Mouse (Mus musculus) embryonic stem cell, embryonic (primary cell): ENCODE measurements around the gene Ccdc146.

Source experiments
- CTCF ChIA-PET, 4 experiments: fragments of 300-600 bp in 2 of 4; fragments of 350-600 bp in 2 of 4; sonication (Branson Sonifier 250); formaldehyde crosslinking; loops; one replicate each; lab custom pipeline; 2022; ENCODE audit warnings: inconsistent platforms in 2 of 4; lab: Charles Lee
- POLR2A ChIA-PET, 4 experiments: fragments of 300-600 bp in 2 of 4; fragments of 350-600 bp in 2 of 4; sonication (Branson Sonifier 250); formaldehyde crosslinking; loops; one replicate each; lab custom pipeline; 2022; ENCODE audit warnings: antibody characterized with exemption in 4 of 4, inconsistent platforms in 1 of 4; lab: Charles Lee

Ccdc146 gene

GRCm38 (mm10) chr5:21424614-21425602 is at the start of gene Ccdc146, which contains the start of gene Fam185a:
TSS of gene Ccdc146 (minus strand) at chr5:21424677.
TSS of gene Fam185a (plus strand) at chr5:21424958.
- CTCF ChIA-PET, result interaction anchor here in 1 of 4 experiments (0.7 kb wide), 1 partner anchor 17 kb away, joined by 3 read pairs; no protein-coding TSS in a partner anchor
- POLR2A ChIA-PET, result interaction anchor here in 2 of 4 experiments (0.5 to 1.4 kb wide), 4 partner anchors 59 to 408 kb away, joined by 3 to 4 read pairs (median 3); partner anchors contain the start of gene Napepld (in 1 of the 2)

- CTCF ChIA-PET, result no interaction called here
- POLR2A ChIA-PET, result interaction anchor here in 1 of 4 experiments (1.6 kb wide), 1 partner anchor 9 kb away, joined by 3 read pairs; no protein-coding TSS in a partner anchor
Measured at GRCm38 (mm10) chr5:21468100-21468499, 43.6 kb upstream of the Ccdc146 start.

- CTCF ChIA-PET, result no interaction called here
Measured at GRCm38 (mm10) chr5:21467387-21467786, 42.9 kb upstream of the Ccdc146 start.

GRCm38 (mm10) chr5:21440833-21441530 is 16.5 kb upstream of the Ccdc146 start:
- ChIA-PET POLR2A (no interaction called here), CTCF (interaction anchor here in 1 of 4 experiments (0.8 kb wide), 1 partner anchor 16 kb away, joined by 3 read pairs; no protein-coding TSS in a partner anchor)

More at GRCm38 (mm10) chr5:21467387-21467786, 42.9 kb upstream of the Ccdc146 start:
- POLR2A ChIA-PET, result interaction anchor here in 2 of 4 experiments (0.6 to 1.6 kb wide), 2 partner anchors 8 to 9 kb away, joined by 3 read pairs; no protein-coding TSS in a partner anchor

- CTCF ChIA-PET, result no interaction called here
- POLR2A ChIA-PET, result no interaction called here
Measured at GRCm38 (mm10) chr5:21439446-21440110, 15.1 kb upstream of the Ccdc146 start.

GRCm38 (mm10) chr5:21438428-21438827 is 14.0 kb upstream of the Ccdc146 start:
- POLR2A ChIA-PET, result no interaction called here
- CTCF ChIA-PET, result no interaction called here

GRCm38 (mm10) chr5:21436471-21436975 is 12.0 kb upstream of the Ccdc146 start:
- ChIA-PET POLR2A (no interaction called here), CTCF (interaction anchor here in 2 of 4 experiments (0.5 to 0.8 kb wide), 2 partner anchors 299 to 357 kb away, joined by 3 to 5 read pairs; no protein-coding TSS in a partner anchor)

- ChIA-PET CTCF (interaction anchor here in 2 of 4 experiments (0.6 kb wide), 2 partner anchors 91 to 499 kb away, joined by 3 read pairs; no protein-coding TSS in a partner anchor), POLR2A (no interaction called here)
Measured at GRCm38 (mm10) chr5:21434148-21434929, 9.9 kb upstream of the Ccdc146 start.

GRCm38 (mm10) chr5:21426666-21427065 is 2.2 kb upstream of the Ccdc146 start:
- POLR2A ChIA-PET, result no interaction called here
- CTCF ChIA-PET, result no interaction called here

GRCm38 (mm10) chr5:21420609-21421008 is 3.9 kb downstream of the Ccdc146 start:
- POLR2A ChIA-PET, result interaction anchor here in 2 of 4 experiments (0.9 to 1.2 kb wide), 2 partner anchors 12 to 90 kb away, joined by 3 read pairs; no protein-coding TSS in a partner anchor
- CTCF ChIA-PET, result interaction anchor here in 3 of 4 experiments (0.6 to 1.1 kb wide), 4 partner anchors 95 to 287 kb away, joined by 3 read pairs; no protein-coding TSS in a partner anchor

GRCm38 (mm10) chr5:21418613-21419012 is 5.9 kb downstream of the Ccdc146 start:
- ChIA-PET CTCF (interaction anchor here in 1 of 4 experiments (0.7 kb wide), 1 partner anchor 30 kb away, joined by 3 read pairs; no protein-coding TSS in a partner anchor), POLR2A (no interaction called here)

GRCm38 (mm10) chr5:21414116-21414820 is 10.2 kb downstream of the Ccdc146 start:
- POLR2A ChIA-PET, result no interaction called here
- CTCF ChIA-PET, result no interaction called here

GRCm38 (mm10) chr5:21413322-21413721 is 11.2 kb downstream of the Ccdc146 start:
- POLR2A ChIA-PET, result no interaction called here
- CTCF ChIA-PET, result no interaction called here

- POLR2A ChIA-PET, result interaction anchor here in 1 of 4 experiments (0.6 kb wide), 1 partner anchor 382 kb away, joined by 3 read pairs; no protein-coding TSS in a partner anchor
- CTCF ChIA-PET, result no interaction called here
Measured at GRCm38 (mm10) chr5:21412056-21412455, 12.4 kb downstream of the Ccdc146 start.

- CTCF ChIA-PET, result no interaction called here
- POLR2A ChIA-PET, result interaction anchor here in 1 of 4 experiments (0.6 kb wide), 1 partner anchor 16 kb away, joined by 3 read pairs; no protein-coding TSS in a partner anchor
Measured at GRCm38 (mm10) chr5:21411261-21411666, 13.2 kb downstream of the Ccdc146 start.

- ChIA-PET POLR2A (interaction anchor here in 1 of 4 experiments (0.9 kb wide), 1 partner anchor 10 kb away, joined by 3 read pairs; no protein-coding TSS in a partner anchor), CTCF (no interaction called here)
Measured at GRCm38 (mm10) chr5:21395205-21395840, 29.2 kb downstream of the Ccdc146 start.
